Mouse (Mus musculus): ENCODE measurements around the gene Ugt1a1. TPM values are rescaled to one million over a fixed set of nuclear protein-coding genes. Genes with fewer than 3 reads are reported as not detected.

Ugt1a1 gene
- polyA plus RNA-seq, 1 experiment from 2014 or later: 437 TPM

GRCm38 (mm10) chr1:88212341-88213045 lies 734 bp downstream of the Ugt1a1 start:
- DNase-seq: no peak
- Histone ChIP-seq H3K27ac (ENCODE audit: low read depth) (peak overlapping the region; percentile 31; the same call in 1 of the 2 replicates), H3K9ac (replicated peaks) (0 out of 2 replicates have a peak overlapping the region, but pooled peaks have one; percentile 1), H3K4me3 (ENCODE audit: low read depth, low read length) (peak overlapping the region; percentile 1), H3K4me2 (ENCODE audit: low read depth, low read length) (peak overlapping the region; percentile 11), H3K9me3 (ENCODE audit: low read length) (peaks cover 44% of the 10 kb centered on the region), H3K27me3 (ENCODE audit: insufficient read depth, low read length) (no peaks in the 10 kb centered on the region), H3K4me1 (ENCODE audit: insufficient read depth) (peaks cover 3% of the 10 kb centered on the region), H3K36me3 (replicated peaks; ENCODE audit: insufficient read depth, low read length) (no peaks in the 10 kb centered on the region)
- no peak; the same call in 1 of the 2 replicates for ATAC-seq
- TF ChIP-seq EP300 (IDR thresholded peaks at IDR 0.05; ENCODE audit: low read depth) (no peak), CTCF (IDR thresholded peaks at IDR 0.05; ENCODE audit: low read depth) (no peak)
- WGBS (ENCODE audit: insufficient replicate concordance): 56% methylated on average over 8 of the region's 8 CpGs

- H3K27me3 ChIP-seq (ENCODE audit: insufficient read depth, low read length): no peaks in the 10 kb centered on the region
- H3K4me1 ChIP-seq (ENCODE audit: insufficient read depth): no peaks in the 10 kb centered on the region
- 64% methylated on average over 1 of the region's 1 CpGs for WGBS (ENCODE audit: insufficient replicate concordance)
- H3K4me3 ChIP-seq (ENCODE audit: low read depth, low read length): peak overlapping the region; percentile 1; the same call in 1 of the 2 replicates
- DNase-seq (no peak), ATAC-seq (peak; percentile 17)
- H3K4me2 ChIP-seq (ENCODE audit: low read depth, low read length): peak overlapping the region; percentile 1; the same call in 1 of the 2 replicates
- TF ChIP-seq EP300 (IDR thresholded peaks at IDR 0.05; ENCODE audit: low read depth): no peak
- TF ChIP-seq CTCF (IDR thresholded peaks at IDR 0.05; ENCODE audit: low read depth): no peak
- no peak overlapping the region for H3K9ac ChIP-seq (replicated peaks)
- H3K27ac ChIP-seq (ENCODE audit: low read depth): peak overlapping the region; percentile 31; the same call in 1 of the 2 replicates
- peaks cover 46% of the 10 kb centered on the region for H3K9me3 ChIP-seq (ENCODE audit: low read length)
- H3K36me3 ChIP-seq (replicated peaks; ENCODE audit: insufficient read depth, low read length): no peaks in the 10 kb centered on the region
These were observed 1.3 kb downstream of the Ugt1a1 start for GRCm38 (mm10) chr1:88213061-88213460.

- H3K4me2 ChIP-seq (ENCODE audit: low read depth, low read length): peak overlapping the region; percentile 2
- 68% methylated on average over 2 of the region's 2 CpGs for WGBS (ENCODE audit: insufficient replicate concordance)
- no peaks in the 10 kb centered on the region for H3K27me3 ChIP-seq (ENCODE audit: insufficient read depth, low read length)
- ATAC-seq: peak; percentile 74
- 0 out of 2 replicates have a peak overlapping the region, but pooled peaks have one; percentile 0 for H3K4me3 ChIP-seq (ENCODE audit: low read depth, low read length)
- peak; percentile 56 for DNase-seq
- H3K9me3 ChIP-seq (ENCODE audit: low read length): peaks cover 46% of the 10 kb centered on the region
- H3K27ac ChIP-seq (ENCODE audit: low read depth): peak overlapping the region; percentile 4
- no peaks in the 10 kb centered on the region for H3K36me3 ChIP-seq (replicated peaks; ENCODE audit: insufficient read depth, low read length)
- TF ChIP-seq EP300 (IDR thresholded peaks at IDR 0.05; ENCODE audit: low read depth) (no peak), CTCF (IDR thresholded peaks at IDR 0.05; ENCODE audit: low read depth) (no peak)
- no peaks in the 10 kb centered on the region for H3K4me1 ChIP-seq (ENCODE audit: insufficient read depth)
- 0 out of 2 replicates have a peak overlapping the region, but pooled peaks have one; percentile 1 for H3K9ac ChIP-seq (replicated peaks)
These were observed 2.2 kb downstream of the Ugt1a1 start for GRCm38 (mm10) chr1:88213766-88214461.

GRCm38 (mm10) chr1:88214462-88214952 lies 2.7 kb downstream of the Ugt1a1 start:
- Histone ChIP-seq H3K4me1 (ENCODE audit: insufficient read depth) (no peaks in the 10 kb centered on the region), H3K36me3 (replicated peaks; ENCODE audit: insufficient read depth, low read length) (no peaks in the 10 kb centered on the region), H3K9me3 (ENCODE audit: low read length) (peaks cover 46% of the 10 kb centered on the region), H3K4me2 (ENCODE audit: low read depth, low read length) (peak overlapping the region; percentile 2), H3K27ac (ENCODE audit: low read depth) (peak overlapping the region; percentile 4; the same call in 1 of the 2 replicates), H3K27me3 (ENCODE audit: insufficient read depth, low read length) (no peaks in the 10 kb centered on the region), H3K9ac (replicated peaks) (0 out of 2 replicates have a peak overlapping the region, but pooled peaks have one; percentile 1), H3K4me3 (ENCODE audit: low read depth, low read length) (0 out of 2 replicates have a peak overlapping the region, but pooled peaks have one; percentile 0)
- ATAC-seq (no peak), DNase-seq (no peak)
- TF ChIP-seq CTCF (IDR thresholded peaks at IDR 0.05; ENCODE audit: low read depth): no peak
- TF ChIP-seq EP300 (IDR thresholded peaks at IDR 0.05; ENCODE audit: low read depth): no peak
- 72% methylated on average over 2 of the region's 2 CpGs for WGBS (ENCODE audit: insufficient replicate concordance)

- Histone ChIP-seq H3K27me3 (ENCODE audit: insufficient read depth, low read length) (no peaks in the 10 kb centered on the region), H3K27ac (ENCODE audit: low read depth) (no peak overlapping the region), H3K4me2 (ENCODE audit: low read depth, low read length) (no peak overlapping the region), H3K36me3 (replicated peaks; ENCODE audit: insufficient read depth, low read length) (no peaks in the 10 kb centered on the region), H3K9me3 (ENCODE audit: low read length) (peaks cover 46% of the 10 kb centered on the region), H3K4me3 (ENCODE audit: low read depth, low read length) (no peak overlapping the region), H3K9ac (replicated peaks) (no peak overlapping the region), H3K4me1 (ENCODE audit: insufficient read depth) (no peaks in the 10 kb centered on the region)
- TF ChIP-seq CTCF (IDR thresholded peaks at IDR 0.05; ENCODE audit: low read depth) (no peak), EP300 (IDR thresholded peaks at IDR 0.05; ENCODE audit: low read depth) (no peak)
- no peak for ATAC-seq
- WGBS (ENCODE audit: insufficient replicate concordance): 58% methylated on average over 10 of the region's 10 CpGs
- no peak for DNase-seq
These were observed 4.0 kb downstream of the Ugt1a1 start for GRCm38 (mm10) chr1:88215466-88216380.
